Mouse (Mus musculus) embryonic facial prominence, embryonic 11.5 days (tissue): ENCODE measurements around the gene Ms4a10. TPM values are rescaled to one million over a fixed set of nuclear protein-coding genes. Genes with fewer than 3 reads are reported as not detected.

Experiments
- polyA plus RNA-seq: library from polyadenylated mRNA; unstranded; fragments of >200 nt; fragmentation: Nextera tagmentation; extraction: Ambion mirVana; gene quantifications from 2 replicates; pipeline ENCODE4 v1.2.1, GENCODE M21; 2014

The Ms4a10 gene
- polyA plus RNA-seq, 1 experiment from 2014 or later: not detected

Other genes starting within 250 kb of the Ms4a10 start
- 0.15 TPM in 1 of 2 replicates, not detected in the other for gene Cd5, start 235.7 kb downstream of the Ms4a10 start, polyA plus RNA-seq
- gene Cd6, start 144.6 kb downstream of the Ms4a10 start, polyA plus RNA-seq: not detected in 2 replicates
- 0.24 and 0.67 TPM in 2 replicates for gene Slc15a3, start 134.9 kb downstream of the Ms4a10 start, polyA plus RNA-seq
- 51.5 and 60.8 TPM in 2 replicates for gene Tmem132a, start 104.7 kb downstream of the Ms4a10 start, polyA plus RNA-seq
- 64.9 and 67.5 TPM in 2 replicates for gene Tmem109, start 92.7 kb downstream of the Ms4a10 start, polyA plus RNA-seq
- gene Prpf19, start 79.4 kb downstream of the Ms4a10 start, polyA plus RNA-seq: 46.7 and 48.4 TPM in 2 replicates
- gene Zp1, start 54.0 kb downstream of the Ms4a10 start, polyA plus RNA-seq: not detected in 2 replicates
- not detected in 2 replicates for gene Ptgdr2, start 37.5 kb downstream of the Ms4a10 start, polyA plus RNA-seq
- gene Ccdc86, start 25.4 kb downstream of the Ms4a10 start, polyA plus RNA-seq: 24.0 and 25.1 TPM in 2 replicates
- gene Ms4a15, start 18.6 kb upstream of the Ms4a10 start, polyA plus RNA-seq: not detected in 2 replicates
- not detected in 2 replicates for gene Ms4a18, start 43.4 kb upstream of the Ms4a10 start, polyA plus RNA-seq
- gene Ms4a8a, start 106.4 kb upstream of the Ms4a10 start, polyA plus RNA-seq: not detected in 2 replicates
- gene 1700017D01Rik, start 156.2 kb upstream of the Ms4a10 start, polyA plus RNA-seq: not detected in 2 replicates
- gene 1700025F22Rik, start 190.7 kb upstream of the Ms4a10 start, polyA plus RNA-seq: not detected in 2 replicates
- gene Ms4a13, start 222.1 kb upstream of the Ms4a10 start, polyA plus RNA-seq: not detected in 2 replicates